Mouse (Mus musculus): ENCODE measurements around the gene Ankrd23. TPM values are rescaled to one million over a fixed set of nuclear protein-coding genes. Genes with fewer than 3 reads are reported as not detected.

The Ankrd23 gene
- total RNA-seq, 2 experiments from 2014 or later: 129 to 140 TPM

DNA sequence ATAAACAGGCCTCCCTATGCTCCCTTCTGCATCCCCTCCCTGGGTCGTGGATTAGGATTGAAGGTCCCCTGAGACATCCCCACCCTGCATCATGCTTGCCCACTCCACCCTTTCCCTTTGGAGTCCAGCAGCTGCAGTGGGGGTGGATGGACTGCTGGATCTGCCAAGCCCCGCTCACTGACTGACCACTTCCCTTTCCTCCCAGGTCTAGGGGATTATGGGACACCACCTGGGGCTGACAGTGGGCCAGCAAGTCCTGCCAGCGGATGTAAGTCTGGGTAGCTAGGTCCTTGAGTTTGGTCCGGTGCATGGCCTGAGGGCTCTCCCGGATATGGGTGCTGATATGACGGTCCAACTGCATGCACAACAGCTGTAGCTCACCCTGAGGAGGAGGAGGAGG is 27.4 kb upstream of the Ankrd23 start:
- DNase-seq (ENCODE audit: low spot score in 2 of 2): no peak

DNA sequence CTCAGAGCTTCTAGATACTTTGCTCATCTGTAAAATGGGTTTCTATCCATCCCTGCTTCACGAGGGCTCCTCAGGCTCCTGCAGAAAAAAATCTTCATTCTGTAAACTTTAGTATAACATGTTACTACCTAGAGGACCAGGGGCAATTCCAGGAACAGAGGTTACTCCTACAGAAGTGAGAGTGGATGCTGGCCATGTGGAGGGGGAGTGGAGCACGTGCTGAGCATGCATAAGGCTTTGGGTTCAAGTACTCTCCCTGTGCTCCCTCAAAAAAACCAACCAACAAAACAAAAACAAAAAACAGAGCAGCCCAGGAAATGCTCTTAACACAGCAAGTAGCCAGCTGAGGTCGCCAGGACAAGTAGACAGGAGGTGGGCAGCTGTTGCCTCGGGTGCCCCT is 26.9 kb upstream of the Ankrd23 start:
- DNase-seq (ENCODE audit: low spot score in 2 of 2): no peak

GRCm38 (mm10) chr1:36563197-36563596 is 26.5 kb upstream of the Ankrd23 start:
- no peak for DNase-seq (ENCODE audit: low spot score in 2 of 2)

DNA sequence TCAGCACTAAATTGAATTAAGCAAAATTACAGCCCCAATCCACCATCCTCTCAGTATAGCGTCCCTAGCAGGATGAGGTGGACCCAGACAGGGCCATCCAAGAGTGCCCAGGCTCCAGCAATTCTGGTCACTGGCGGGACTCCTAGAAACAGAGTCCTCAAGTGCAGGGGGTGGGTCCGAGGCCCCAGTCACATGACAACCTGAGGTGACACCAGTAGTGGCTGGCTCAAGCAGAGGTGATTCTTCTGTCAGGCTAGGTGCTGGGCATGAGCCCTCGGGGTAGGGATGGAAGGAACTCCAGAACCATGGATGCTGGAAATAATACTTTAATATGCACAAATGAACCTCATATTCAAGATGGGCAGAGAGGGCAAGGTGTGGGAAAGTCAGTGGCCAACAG is 25.7 kb upstream of the Ankrd23 start:
- DNase-seq (ENCODE audit: low spot score in 2 of 2): no peak

DNA sequence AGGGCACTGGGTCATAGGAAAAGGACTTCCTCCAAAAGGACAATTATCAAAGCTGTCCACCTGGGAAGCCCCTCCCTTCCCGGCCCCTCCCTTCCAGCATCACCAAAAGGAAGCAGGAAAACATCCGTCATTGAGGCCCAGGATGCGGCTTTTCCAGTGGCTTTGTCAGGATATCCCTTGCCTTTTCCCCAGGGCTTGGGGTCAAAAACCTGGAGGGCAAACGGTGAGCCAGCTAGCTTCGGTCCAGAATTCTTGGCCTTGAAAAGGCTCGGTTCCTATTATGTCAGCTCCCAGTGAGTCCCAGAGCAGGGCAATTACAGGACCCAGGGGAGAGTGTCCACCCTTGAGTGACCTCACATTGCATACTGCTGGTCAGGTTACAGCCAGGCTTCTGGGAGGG is 24.2 kb upstream of the Ankrd23 start:
- no peak for DNase-seq (ENCODE audit: low spot score in 2 of 2)

DNA sequence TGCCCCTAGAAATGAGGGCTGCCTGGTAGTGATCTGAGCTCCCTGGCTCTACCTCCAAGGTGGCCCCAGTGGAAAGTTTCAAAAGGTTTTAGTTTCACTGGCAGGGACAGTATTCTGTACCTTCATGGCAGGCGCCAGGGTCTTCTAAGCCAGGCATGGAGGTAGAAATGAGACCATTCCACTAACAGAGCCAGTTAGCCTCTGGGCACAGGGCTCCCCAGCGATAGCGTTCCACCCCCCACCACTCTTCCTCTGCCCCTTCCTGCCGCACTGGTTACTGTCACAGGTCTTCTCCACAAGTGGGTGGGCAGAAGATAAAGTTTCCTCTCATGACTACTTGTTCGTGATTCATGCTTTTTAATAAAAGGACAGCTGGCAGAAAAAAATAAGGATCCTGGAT is 23.2 kb upstream of the Ankrd23 start:
- no peak for DNase-seq (ENCODE audit: low spot score in 2 of 2)

GRCm38 (mm10) chr1:36559256-36559655 is 22.6 kb upstream of the Ankrd23 start:
- no peak for DNase-seq (ENCODE audit: low spot score in 2 of 2)

DNA sequence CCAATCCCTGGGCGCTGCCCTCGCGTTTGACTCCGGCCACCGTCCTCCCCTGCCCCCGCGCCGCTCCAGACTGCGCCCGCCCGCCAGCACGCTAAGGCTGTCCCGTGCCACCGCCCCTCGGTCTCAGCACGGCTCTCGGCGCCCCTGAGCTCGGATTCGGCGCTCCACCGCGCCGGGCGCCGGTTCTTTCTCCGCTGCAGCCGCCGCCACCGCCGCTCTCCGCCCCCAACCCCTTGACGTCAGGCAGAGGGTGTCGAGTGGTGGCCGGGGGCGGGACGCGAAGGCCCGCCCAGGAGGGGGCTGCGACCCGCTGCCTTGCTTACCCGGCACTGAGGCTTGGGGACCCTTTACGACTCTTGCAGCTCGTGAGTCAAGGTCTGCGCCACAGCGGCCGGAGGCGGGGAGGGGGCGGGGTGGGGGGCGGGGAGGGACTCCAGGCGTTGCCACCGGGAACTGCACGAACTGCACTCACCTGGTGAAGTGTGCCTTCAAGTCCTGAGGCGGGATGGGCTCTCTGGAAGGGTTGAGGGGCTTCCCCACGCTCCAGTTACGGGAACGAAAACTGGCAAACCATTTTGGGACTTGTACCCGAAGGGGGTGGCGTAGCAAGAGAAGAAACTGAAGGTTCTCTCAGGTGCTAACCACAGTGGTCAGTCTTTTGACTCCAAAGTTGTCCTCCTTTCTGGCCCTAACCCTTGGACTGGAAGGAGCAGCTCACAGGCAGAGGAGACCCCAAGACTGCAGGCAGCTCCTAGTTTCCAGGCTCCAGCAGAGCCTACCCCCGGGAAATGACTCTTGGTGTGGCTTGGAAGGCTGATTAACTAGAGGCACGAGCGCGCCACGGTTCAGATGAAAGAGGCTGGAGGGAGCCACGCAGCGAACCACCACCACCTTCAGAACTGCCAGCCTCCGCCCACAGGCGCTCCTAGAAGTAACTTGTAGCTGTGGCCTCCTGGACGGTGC is 21.6 kb upstream of the Ankrd23 start, which contains the start of gene Sema4c:
Sema4c (minus strand) TSS at position 319 of the 963 bp plus-strand sequence.
- DNase-seq (ENCODE audit: low spot score in 2 of 2): peak; percentile 68 to 81

- DNase-seq (ENCODE audit: low spot score in 2 of 2): peak; percentile 90 to 95
Measured at GRCm38 (mm10) chr1:36557457-36558011, 20.9 kb upstream of the Ankrd23 start.

DNA sequence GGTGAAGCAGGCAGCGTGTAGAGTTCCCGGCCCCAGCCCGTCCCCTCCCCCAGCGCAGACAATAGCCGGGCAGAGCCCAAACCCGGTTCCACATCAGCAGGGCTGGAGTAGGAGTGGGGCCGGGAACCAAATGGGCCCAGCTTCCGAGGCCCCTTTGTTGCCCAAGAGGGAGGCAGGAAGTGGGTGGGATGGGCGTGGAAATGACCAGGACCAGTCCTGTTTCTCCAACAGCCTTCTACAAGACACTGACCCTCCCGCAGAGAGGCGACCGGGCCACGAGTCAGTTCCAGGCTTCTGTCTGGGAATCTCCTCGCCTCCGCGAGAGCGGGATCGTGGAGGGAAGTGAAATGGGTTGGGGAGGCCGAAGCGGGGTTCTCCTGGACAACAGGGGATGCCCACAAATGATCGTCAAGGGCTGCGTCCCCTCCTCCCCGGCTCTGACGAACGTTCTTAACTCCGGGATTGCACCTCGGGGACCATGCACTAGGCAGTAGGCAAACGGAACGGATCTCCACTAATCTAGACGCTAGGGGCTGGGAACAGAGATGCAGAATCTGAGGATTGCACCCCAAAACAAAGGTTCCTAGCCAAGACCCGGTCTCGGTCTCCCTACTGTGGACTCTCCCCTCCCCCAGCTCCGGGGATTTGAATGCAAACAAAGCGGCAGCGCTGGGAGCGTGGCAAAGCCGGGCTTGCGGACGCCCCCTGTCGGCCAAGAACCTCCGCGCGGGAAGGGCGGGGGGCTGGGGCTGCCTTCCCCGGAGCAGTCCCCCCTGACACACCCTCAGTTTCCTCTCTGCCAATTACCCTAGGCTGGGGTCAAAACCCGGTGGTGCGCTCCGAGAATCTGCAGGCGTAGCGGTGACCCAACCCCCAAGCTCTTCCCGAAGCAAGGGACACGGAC is 20.1 kb upstream of the Ankrd23 start:
- peak; percentile 96 for DNase-seq (ENCODE audit: low spot score in 2 of 2)

- no peak for DNase-seq (ENCODE audit: low spot score in 2 of 2)
Measured at GRCm38 (mm10) chr1:36555798-36556395, 19.2 kb upstream of the Ankrd23 start.

GRCm38 (mm10) chr1:36554633-36555399 is 18.1 kb upstream of the Ankrd23 start:
- DNase-seq (ENCODE audit: low spot score in 2 of 2): no peak

DNA sequence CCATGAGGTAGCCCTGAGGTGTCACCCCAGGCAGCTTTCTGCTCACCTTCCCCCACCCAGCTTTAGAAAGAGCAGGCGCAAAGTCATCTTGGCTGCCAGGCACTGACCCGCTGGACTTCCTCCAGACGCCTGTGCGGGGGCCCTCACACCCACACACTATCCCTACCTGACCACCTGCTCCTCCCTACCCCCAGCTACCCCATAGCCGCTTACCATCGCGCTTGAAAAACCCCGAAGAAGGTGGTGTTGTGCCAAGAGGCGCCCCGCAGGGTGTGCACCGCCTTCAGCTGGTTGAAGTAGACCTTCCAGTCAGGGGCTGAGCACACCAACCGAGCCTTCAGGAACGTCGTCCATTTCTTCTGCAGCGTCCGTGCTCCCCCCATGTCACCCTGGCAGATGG is 15.8 kb upstream of the Ankrd23 start:
- no peak for DNase-seq (ENCODE audit: low spot score in 2 of 2)

DNA sequence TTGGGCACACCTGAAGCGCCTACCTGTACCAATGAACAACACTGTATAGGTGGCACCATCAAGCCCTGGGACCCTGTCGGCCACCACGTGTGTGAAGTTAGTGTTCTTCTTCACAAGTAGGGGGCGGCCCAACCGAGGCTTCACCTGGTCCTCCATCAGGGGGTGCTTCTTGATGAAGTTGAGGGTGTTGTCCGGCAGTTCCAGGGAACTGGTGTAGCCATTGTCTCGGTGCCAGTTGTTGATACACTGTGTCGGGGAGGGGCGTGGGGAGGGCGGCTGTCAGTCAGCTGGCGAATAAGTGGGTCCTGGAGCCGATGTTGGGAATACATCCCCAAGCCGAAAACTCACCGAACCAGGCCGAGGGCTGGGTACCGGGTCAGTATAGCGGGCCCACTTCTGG is 15.2 kb upstream of the Ankrd23 start:
- no peak for DNase-seq (ENCODE audit: low spot score in 2 of 2)

DNA sequence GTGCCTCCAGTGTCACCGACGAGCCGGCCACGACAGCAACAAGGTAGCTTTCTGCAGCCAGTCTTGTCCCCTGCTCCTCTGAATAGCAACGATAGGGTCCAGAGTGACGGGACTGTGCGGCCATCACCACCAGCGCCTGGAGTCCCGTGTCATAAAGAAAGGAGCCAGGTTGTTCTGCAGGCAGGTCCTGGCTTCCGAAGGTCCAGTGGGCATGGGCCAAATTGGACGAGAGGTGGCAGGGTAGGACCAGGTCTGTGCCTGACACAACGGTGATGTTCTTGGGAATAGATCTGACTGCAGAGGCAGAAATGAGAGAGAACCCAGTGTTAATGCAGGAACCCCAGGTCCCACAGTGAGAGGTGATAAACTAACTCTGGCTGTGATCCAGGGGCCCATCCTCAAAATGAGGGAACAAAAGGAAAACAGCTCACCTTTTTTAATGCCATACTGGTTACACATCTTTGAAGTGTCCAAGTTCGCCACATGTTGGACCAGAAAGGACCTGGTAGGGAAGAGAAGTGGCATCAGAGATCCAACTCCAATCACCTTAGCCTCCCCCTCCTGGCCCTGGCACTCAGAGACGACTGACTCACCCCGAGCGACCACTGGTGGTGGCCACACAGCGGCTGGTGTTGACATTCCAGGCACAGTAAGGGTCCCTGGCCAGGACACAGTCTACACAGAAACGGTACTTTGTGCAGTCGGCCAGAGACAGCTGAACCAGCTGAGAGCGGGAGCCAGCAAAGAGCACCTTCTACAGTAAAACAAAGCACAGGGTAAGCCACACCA is 13.6 kb upstream of the Ankrd23 start:
- no peak for DNase-seq (ENCODE audit: low spot score in 2 of 2)

DNA sequence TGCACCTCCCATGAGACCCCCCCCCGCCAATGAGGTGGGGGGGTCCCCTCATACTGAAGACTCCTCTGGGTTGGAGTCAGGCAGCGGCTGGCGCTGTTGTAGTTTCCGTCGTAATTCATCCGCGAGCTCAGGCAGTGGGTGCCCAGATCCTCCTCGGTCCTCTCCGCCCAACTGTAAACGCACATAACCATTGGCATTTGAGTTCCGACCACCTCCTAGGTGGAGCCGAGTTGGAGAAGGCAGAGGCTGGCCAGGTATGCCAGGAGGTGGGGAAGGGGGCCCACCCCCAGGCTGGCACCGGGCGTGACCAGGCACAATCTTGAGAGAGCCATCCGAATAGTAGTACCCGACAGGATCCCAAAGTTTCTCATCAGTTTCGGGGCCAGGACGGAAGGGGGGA is 12.8 kb upstream of the Ankrd23 start:
- no peak for DNase-seq (ENCODE audit: low spot score in 2 of 2)

- DNase-seq (ENCODE audit: low spot score in 2 of 2): no peak
Measured at GRCm38 (mm10) chr1:36548771-36549170, 12.1 kb upstream of the Ankrd23 start.

DNA sequence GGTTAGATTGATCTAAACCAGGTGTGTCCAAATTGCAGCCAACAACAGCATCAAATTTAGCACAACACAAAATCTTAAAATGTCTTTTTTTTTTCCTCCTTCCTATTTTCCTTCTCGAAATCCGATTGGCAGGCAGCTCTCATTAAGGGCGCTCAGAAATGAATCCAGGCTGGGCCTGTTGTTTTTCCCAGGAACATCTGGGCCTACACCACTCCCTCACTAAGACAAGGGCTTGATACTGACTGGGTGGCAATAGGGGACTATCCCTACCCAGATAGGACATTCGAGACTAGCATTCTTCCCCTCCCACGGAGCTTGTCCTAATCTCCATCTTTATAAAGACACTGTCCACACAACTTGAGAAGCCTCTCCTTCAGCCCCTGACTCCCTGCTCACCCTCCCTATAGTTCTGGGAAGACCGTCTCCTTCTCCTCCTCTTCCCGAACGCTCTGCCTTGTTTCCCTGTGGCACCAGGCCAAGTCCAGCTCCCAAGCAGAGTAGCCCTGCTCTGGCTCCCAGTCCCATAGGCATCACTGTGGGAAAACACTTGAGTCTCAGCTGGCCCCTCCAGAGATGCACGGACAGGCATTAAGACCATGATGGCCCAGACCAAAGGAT is 11.4 kb upstream of the Ankrd23 start:
- peak in 1 of 2 experiments; percentile 59 for DNase-seq (ENCODE audit: low spot score in 2 of 2)

GRCm38 (mm10) chr1:36546888-36547471 is 10.3 kb upstream of the Ankrd23 start, which contains the start of gene Ankrd39:
Ankrd39 (minus strand) TSS chr1:36547445.
- peak; percentile 92 to 98 for DNase-seq (ENCODE audit: low spot score in 2 of 2)

Data from gastrocnemius, postnatal 4 days (tissue).